Mouse (Mus musculus): ENCODE measurements around the gene Faap100. TPM values are rescaled to one million over a fixed set of nuclear protein-coding genes. Genes with fewer than 3 reads are reported as not detected.

Faap100 gene
- polyA plus RNA-seq, 1 experiment from 2014 or later, result 34.5 TPM

- Histone ChIP-seq H3K4me1 (ENCODE audit: control insufficient read depth, insufficient read depth, low read length) (peaks cover 21% of the 10 kb centered on the region), H3K4me3 (replicated peaks; ENCODE audit: low read length) (no peak overlapping the region), H3K27ac (ENCODE audit: low read length) (no peak overlapping the region), H3K36me3 (ENCODE audit: control insufficient read depth, insufficient read depth, low read length) (peaks cover 10% of the 10 kb centered on the region; the same call in 1 of the 2 replicates), H3K9me3 (replicated peaks; ENCODE audit: control insufficient read depth, low read length) (no peaks in the 10 kb centered on the region), H3K27me3 (ENCODE audit: control insufficient read depth, insufficient read depth, low read length) (no peaks in the 10 kb centered on the region), H3K9ac (ENCODE audit: low read length) (no peak overlapping the region), H3K4me2 (ENCODE audit: low read depth, low read length) (no peak overlapping the region)
- 92% methylated on average over 3 of the region's 3 CpGs for WGBS
- ATAC-seq (ENCODE audit: insufficient read depth, low FRiP score), result no peak
These were observed 1.7 kb upstream of the Faap100 start for GRCm38 (mm10) chr11:120380271-120380670.

GRCm38 (mm10) chr11:120378031-120378610, 443 bp downstream of the Faap100 start:
- WGBS, result 2% methylated on average over 31 of the region's 40 CpGs
- Histone ChIP-seq H3K27ac (ENCODE audit: low read length) (peak overlapping the region; percentile 53), H3K9me3 (replicated peaks; ENCODE audit: control insufficient read depth, low read length) (no peaks in the 10 kb centered on the region), H3K36me3 (ENCODE audit: control insufficient read depth, insufficient read depth, low read length) (peaks cover 8% of the 10 kb centered on the region; the same call in 1 of the 2 replicates), H3K4me2 (ENCODE audit: low read depth, low read length) (peak overlapping the region; percentile 94), H3K27me3 (ENCODE audit: control insufficient read depth, insufficient read depth, low read length) (no peaks in the 10 kb centered on the region), H3K4me1 (ENCODE audit: control insufficient read depth, insufficient read depth, low read length) (peaks cover 21% of the 10 kb centered on the region), H3K4me3 (replicated peaks; ENCODE audit: low read length) (peak overlapping the region; percentile 90), H3K9ac (ENCODE audit: low read length) (peak overlapping the region; percentile 84)
- ATAC-seq (ENCODE audit: insufficient read depth, low FRiP score), result peak; percentile 20; the same call in 1 of the 2 replicates

GRCm38 (mm10) chr11:120377337-120377736, 1.2 kb downstream of the Faap100 start:
- Histone ChIP-seq H3K4me3 (replicated peaks; ENCODE audit: low read length) (peak overlapping the region; percentile 90), H3K4me2 (ENCODE audit: low read depth, low read length) (peak overlapping the region; percentile 94), H3K27ac (ENCODE audit: low read length) (no peak overlapping the region), H3K9ac (ENCODE audit: low read length) (peak overlapping the region; percentile 84), H3K4me1 (ENCODE audit: control insufficient read depth, insufficient read depth, low read length) (peaks cover 21% of the 10 kb centered on the region), H3K27me3 (ENCODE audit: control insufficient read depth, insufficient read depth, low read length) (no peaks in the 10 kb centered on the region), H3K9me3 (replicated peaks; ENCODE audit: control insufficient read depth, low read length) (no peaks in the 10 kb centered on the region), H3K36me3 (ENCODE audit: control insufficient read depth, insufficient read depth, low read length) (peaks cover 7% of the 10 kb centered on the region; the same call in 1 of the 2 replicates)
- no peak for ATAC-seq (ENCODE audit: insufficient read depth, low FRiP score)
- 65% methylated on average over 10 of the region's 10 CpGs for WGBS

GRCm38 (mm10) chr11:120376302-120377160, 2.0 kb downstream of the Faap100 start:
- ATAC-seq (ENCODE audit: insufficient read depth, low FRiP score), result no peak
- Histone ChIP-seq H3K27ac (ENCODE audit: low read length) (no peak overlapping the region), H3K27me3 (ENCODE audit: control insufficient read depth, insufficient read depth, low read length) (no peaks in the 10 kb centered on the region), H3K4me1 (ENCODE audit: control insufficient read depth, insufficient read depth, low read length) (peaks cover 21% of the 10 kb centered on the region), H3K9ac (ENCODE audit: low read length) (peak overlapping the region; percentile 84), H3K9me3 (replicated peaks; ENCODE audit: control insufficient read depth, low read length) (no peaks in the 10 kb centered on the region), H3K4me3 (replicated peaks; ENCODE audit: low read length) (no peak overlapping the region), H3K36me3 (ENCODE audit: control insufficient read depth, insufficient read depth, low read length) (peaks cover 7% of the 10 kb centered on the region; the same call in 1 of the 2 replicates), H3K4me2 (ENCODE audit: low read depth, low read length) (no peak overlapping the region)
- 86% methylated on average over 17 of the region's 17 CpGs for WGBS

- Histone ChIP-seq H3K36me3 (ENCODE audit: control insufficient read depth, insufficient read depth, low read length) (peaks cover 7% of the 10 kb centered on the region; the same call in 1 of the 2 replicates), H3K27ac (ENCODE audit: low read length) (no peak overlapping the region), H3K27me3 (ENCODE audit: control insufficient read depth, insufficient read depth, low read length) (no peaks in the 10 kb centered on the region), H3K4me2 (ENCODE audit: low read depth, low read length) (no peak overlapping the region), H3K4me3 (replicated peaks; ENCODE audit: low read length) (no peak overlapping the region), H3K9me3 (replicated peaks; ENCODE audit: control insufficient read depth, low read length) (no peaks in the 10 kb centered on the region), H3K4me1 (ENCODE audit: control insufficient read depth, insufficient read depth, low read length) (peaks cover 21% of the 10 kb centered on the region), H3K9ac (ENCODE audit: low read length) (no peak overlapping the region)
- ATAC-seq (ENCODE audit: insufficient read depth, low FRiP score), result no peak
- 93% methylated on average over 10 of the region's 10 CpGs for WGBS
These were observed 3.2 kb downstream of the Faap100 start for GRCm38 (mm10) chr11:120375324-120375723.

GRCm38 (mm10) chr11:120373820-120374586, 4.6 kb downstream of the Faap100 start:
- H3K4me2 ChIP-seq (ENCODE audit: low read depth, low read length), result no peak overlapping the region
- H3K27me3 ChIP-seq (ENCODE audit: control insufficient read depth, insufficient read depth, low read length), result no peaks in the 10 kb centered on the region
- peaks cover 7% of the 10 kb centered on the region; the same call in 1 of the 2 replicates for H3K36me3 ChIP-seq (ENCODE audit: control insufficient read depth, insufficient read depth, low read length)
- no peak overlapping the region for H3K4me3 ChIP-seq (replicated peaks; ENCODE audit: low read length)
- peak overlapping the region; percentile 8; the same call in 1 of the 2 replicates for H3K27ac ChIP-seq (ENCODE audit: low read length)
- WGBS, result 86% methylated on average over 23 of the region's 23 CpGs
- ATAC-seq (ENCODE audit: insufficient read depth, low FRiP score), result no peak
- no peaks in the 10 kb centered on the region for H3K9me3 ChIP-seq (replicated peaks; ENCODE audit: control insufficient read depth, low read length)
- no peak overlapping the region for H3K9ac ChIP-seq (ENCODE audit: low read length)
- H3K4me1 ChIP-seq (ENCODE audit: control insufficient read depth, insufficient read depth, low read length), result peaks cover 16% of the 10 kb centered on the region

GRCm38 (mm10) chr11:120373025-120373424, 5.5 kb downstream of the Faap100 start:
- 66% methylated on average over 13 of the region's 13 CpGs for WGBS
- no peak overlapping the region for H3K4me3 ChIP-seq (replicated peaks; ENCODE audit: low read length)
- H3K4me1 ChIP-seq (ENCODE audit: control insufficient read depth, insufficient read depth, low read length), result peaks cover 14% of the 10 kb centered on the region
- peaks cover 7% of the 10 kb centered on the region; the same call in 1 of the 2 replicates for H3K36me3 ChIP-seq (ENCODE audit: control insufficient read depth, insufficient read depth, low read length)
- no peak overlapping the region for H3K9ac ChIP-seq (ENCODE audit: low read length)
- H3K4me2 ChIP-seq (ENCODE audit: low read depth, low read length), result no peak overlapping the region
- H3K9me3 ChIP-seq (replicated peaks; ENCODE audit: control insufficient read depth, low read length), result no peaks in the 10 kb centered on the region
- H3K27me3 ChIP-seq (ENCODE audit: control insufficient read depth, insufficient read depth, low read length), result no peaks in the 10 kb centered on the region
- ATAC-seq (ENCODE audit: insufficient read depth, low FRiP score), result no peak
- no peak overlapping the region for H3K27ac ChIP-seq (ENCODE audit: low read length)

- WGBS, result 30% methylated on average over 8 of the region's 8 CpGs
- H3K27ac ChIP-seq (ENCODE audit: low read length), result peak overlapping the region; percentile 30
- H3K36me3 ChIP-seq (ENCODE audit: control insufficient read depth, insufficient read depth, low read length), result no peaks in the 10 kb centered on the region; the same call in 1 of the 2 replicates
- no peaks in the 10 kb centered on the region for H3K27me3 ChIP-seq (ENCODE audit: control insufficient read depth, insufficient read depth, low read length)
- ATAC-seq (ENCODE audit: insufficient read depth, low FRiP score), result peak; percentile 68; the same call in 1 of the 2 replicates
- H3K9ac ChIP-seq (ENCODE audit: low read length), result peak overlapping the region; percentile 28
- H3K9me3 ChIP-seq (replicated peaks; ENCODE audit: control insufficient read depth, low read length), result no peaks in the 10 kb centered on the region
- H3K4me3 ChIP-seq (replicated peaks; ENCODE audit: low read length), result no peak overlapping the region
- H3K4me1 ChIP-seq (ENCODE audit: control insufficient read depth, insufficient read depth, low read length), result no peaks in the 10 kb centered on the region; the same call in 1 of the 2 replicates
- no peak overlapping the region for H3K4me2 ChIP-seq (ENCODE audit: low read depth, low read length)
These were observed 8.9 kb downstream of the Faap100 start for GRCm38 (mm10) chr11:120369656-120370055.
